Comparison of ENCODE assay signal across 32 mouse cellular contexts in genomic region chr3:57228400-57228799, GRCm38 (mm10).
"Had no signal": no experiment of that assay in that cellular context is flagged by ENCODE, and none has a peak within 500 bp of the region (broad histone marks: within the 10 kb centered on the region; RNA-seq: fewer than 3 reads in every experiment).

No protein-coding gene starts in this region.

- H3K4me3 ChIP-seq: limb, embryonic 10.5 days; limb, embryonic 12.5 days; limb, embryonic 13.5 days; limb, embryonic 15.5 days; liver, embryonic 12.5 days; liver, embryonic 13.5 days; liver, embryonic 15.5 days; lung, embryonic 15.5 days; megakaryocyte, embryonic 14.5 days; midbrain, embryonic 10.5 days; midbrain, embryonic 12.5 days; midbrain, embryonic 13.5 days; midbrain, embryonic 15.5 days; myocyte; neural tube, embryonic 12.5 days had no signal

- H3K4me1 ChIP-seq: limb, embryonic 10.5 days; limb, embryonic 12.5 days; limb, embryonic 13.5 days; limb, embryonic 15.5 days; liver, embryonic 12.5 days; liver, embryonic 13.5 days; liver, embryonic 15.5 days; lung, embryonic 15.5 days; megakaryocyte, embryonic 14.5 days; midbrain, embryonic 10.5 days; midbrain, embryonic 12.5 days; midbrain, embryonic 13.5 days; midbrain, embryonic 15.5 days; neural tube, embryonic 12.5 days had no signal

- H3K9ac ChIP-seq: limb, embryonic 12.5 days; limb, embryonic 13.5 days; limb, embryonic 15.5 days; liver, embryonic 12.5 days; liver, embryonic 13.5 days; liver, embryonic 14.5 days; liver, embryonic 15.5 days; liver, postnatal 0 days; lung, embryonic 14.5 days; lung, embryonic 15.5 days; midbrain, embryonic 12.5 days; midbrain, embryonic 13.5 days; midbrain, embryonic 15.5 days; neural tube, embryonic 12.5 days had no signal

- DNase-seq: left cerebral cortex, postnatal 4 days; liver; liver, embryonic 13.5 days; liver, postnatal 0 days; lung, adult 18-20 months; lung, adult 2 months; lung, embryonic 14.5 days; lung, postnatal 10 days; lung, postnatal 14 days; lung, postnatal 36 days; lung, postnatal 4 days; midbrain, embryonic 14.5 days had no signal

- H3K36me3 ChIP-seq: limb, embryonic 10.5 days; limb, embryonic 12.5 days; limb, embryonic 13.5 days; limb, embryonic 15.5 days; liver, embryonic 12.5 days; liver, embryonic 13.5 days; liver, embryonic 15.5 days; lung, embryonic 15.5 days; midbrain, embryonic 10.5 days; midbrain, embryonic 12.5 days; midbrain, embryonic 13.5 days; midbrain, embryonic 15.5 days; neural tube, embryonic 12.5 days had no signal

- H3K27me3 ChIP-seq: limb, embryonic 12.5 days; limb, embryonic 13.5 days; limb, embryonic 15.5 days; liver, embryonic 12.5 days; liver, embryonic 13.5 days; liver, embryonic 15.5 days; lung, embryonic 15.5 days; megakaryocyte, embryonic 14.5 days; midbrain, embryonic 12.5 days; midbrain, embryonic 13.5 days; midbrain, embryonic 15.5 days; neural tube, embryonic 12.5 days had no signal

- ATAC-seq: liver, embryonic 12.5 days; liver, postnatal 0 days; lung, postnatal 0 days; midbrain, embryonic 13.5 days; midbrain, embryonic 15.5 days; midbrain, embryonic 16.5 days had no signal

- H3K9me3 ChIP-seq: limb, embryonic 10.5 days; limb, embryonic 12.5 days; limb, embryonic 13.5 days; limb, embryonic 15.5 days; liver, embryonic 12.5 days; liver, embryonic 13.5 days; liver, embryonic 15.5 days; lung, embryonic 15.5 days; midbrain, embryonic 10.5 days; midbrain, embryonic 12.5 days; midbrain, embryonic 13.5 days; midbrain, embryonic 15.5 days; neural tube, embryonic 12.5 days had no signal

- H3K4me2 ChIP-seq: limb, embryonic 12.5 days; limb, embryonic 13.5 days; limb, embryonic 15.5 days; liver, embryonic 11.5 days; liver, embryonic 12.5 days; liver, embryonic 13.5 days; liver, embryonic 15.5 days; lung, embryonic 14.5 days; lung, embryonic 15.5 days; midbrain, embryonic 11.5 days; midbrain, embryonic 12.5 days; midbrain, embryonic 13.5 days; midbrain, embryonic 15.5 days; neural tube, embryonic 12.5 days had no signal

- H3K27ac ChIP-seq: limb, embryonic 10.5 days; limb, embryonic 12.5 days; limb, embryonic 13.5 days; limb, embryonic 15.5 days; liver, embryonic 12.5 days; liver, embryonic 13.5 days; liver, embryonic 14.5 days; liver, embryonic 15.5 days; lung, embryonic 15.5 days; macrophage; midbrain, embryonic 10.5 days; midbrain, embryonic 12.5 days; midbrain, embryonic 13.5 days; midbrain, embryonic 15.5 days; neural tube, embryonic 12.5 days had no signal
